ENCODE assay signal across 8 mouse cellular contexts in genomic region chr17:35235614-35236389, GRCm38 (mm10). TPM values are rescaled to one million over a fixed set of nuclear protein-coding genes. Genes with fewer than 3 reads are reported as not detected.
A peak's percentile ranks its signal among the peaks of the same experiment; 100 is the strongest.
DNase-seq lines count a peak whose midpoint lies in the region; ATAC-seq and TF ChIP-seq lines count a peak whose summit lies in the region.

Gene Nfkbil1, minus strand, starts transcription at chr17:35235792.

- H3K27ac ChIP-seq in heart, embryonic 12.5 days (ENCODE audit: poor library complexity, severe bottlenecking), result peak within 1 kb of the TSS; percentile 96
- peak within 1 kb of the TSS; percentile 94 for H3K27ac ChIP-seq in kidney, postnatal 0 days
- H3K27ac ChIP-seq in liver, embryonic 11.5 days (ENCODE audit: low read depth, low read length), result peak within 1 kb of the TSS; percentile 95
- peak within 1 kb of the TSS; percentile 98 for H3K27ac ChIP-seq in stomach, embryonic 14.5 days (ENCODE audit: low read length)

- no peak for TF ChIP-seq CTCF in kidney, postnatal 0 days (IDR thresholded peaks at IDR 0.05; ENCODE audit: low read depth)

- H3K4me3 ChIP-seq in heart, embryonic 12.5 days, result peak within 1 kb of the TSS; percentile 70
- peak within 1 kb of the TSS; percentile 56 for H3K4me3 ChIP-seq in kidney, postnatal 0 days (replicated peaks; ENCODE audit: low read depth, low read length)
- peak within 1 kb of the TSS; percentile 71 for H3K4me3 ChIP-seq in liver, embryonic 11.5 days (ENCODE audit: low read depth, low read length)
- H3K4me3 ChIP-seq in stomach, embryonic 14.5 days (ENCODE audit: low read depth, low read length), result peak within 1 kb of the TSS; percentile 51

- peak; percentile 93 for DNase-seq in CD4-positive helper T cell, adult 2 months (ENCODE audit: low read depth, low spot score)
- DNase-seq in brain, embryonic 18.5 days (ENCODE audit: low read depth, low spot score), result peak; percentile 93
- peak; percentile 99 for DNase-seq in kidney, postnatal 0 days (ENCODE audit: low spot score)
- peak; percentile 84 for DNase-seq in liver, embryonic 11.5 days (ENCODE audit: low spot score)
- peak; percentile 90 for DNase-seq in naive thymus-derived CD4-positive, alpha-beta T cell, adult 2 months (ENCODE audit: low read depth)

- no peaks in the 10 kb centered on the region for H3K27me3 ChIP-seq in heart, embryonic 12.5 days (replicated peaks)
- H3K27me3 ChIP-seq in kidney, postnatal 0 days (ENCODE audit: insufficient read depth, low read length), result no peaks in the 10 kb centered on the region
- no peaks in the 10 kb centered on the region for H3K27me3 ChIP-seq in liver, embryonic 11.5 days (replicated peaks; ENCODE audit: control insufficient read depth, insufficient read depth, low read length)
- no peaks in the 10 kb centered on the region for H3K27me3 ChIP-seq in stomach, embryonic 14.5 days (ENCODE audit: control insufficient read depth, insufficient read depth, low read length)

- peak; percentile 70 for ATAC-seq in erythroid progenitor cell, adult 5-6 weeks (replicated peaks; ENCODE audit: low FRiP score, poor library complexity, severe bottlenecking)
- peak; percentile 86 for ATAC-seq in heart, embryonic 12.5 days (ENCODE audit: insufficient number of reproducible peaks, low FRiP score)
- ATAC-seq in kidney, postnatal 0 days (replicated peaks; ENCODE audit: low FRiP score, low read depth), result peak; percentile 77
- ATAC-seq in liver, embryonic 11.5 days (replicated peaks; ENCODE audit: low FRiP score), result peak; percentile 83
- peak; percentile 88 for ATAC-seq in stomach, embryonic 14.5 days (ENCODE audit: insufficient number of reproducible peaks, insufficient read depth, low FRiP score, low read depth)

- no peaks in the 10 kb centered on the region for H3K9me3 ChIP-seq in heart, embryonic 12.5 days (replicated peaks)
- no peaks in the 10 kb centered on the region for H3K9me3 ChIP-seq in kidney, postnatal 0 days (replicated peaks; ENCODE audit: low read length)
- no peaks in the 10 kb centered on the region for H3K9me3 ChIP-seq in liver, embryonic 11.5 days (ENCODE audit: control insufficient read depth, low read length)
- H3K9me3 ChIP-seq in stomach, embryonic 14.5 days (ENCODE audit: control insufficient read depth, low read depth, low read length), result no peaks in the 10 kb centered on the region

- H3K4me1 ChIP-seq in heart, embryonic 12.5 days (replicated peaks), result peaks cover 41% of the 10 kb centered on the region
- H3K4me1 ChIP-seq in kidney, postnatal 0 days (replicated peaks; ENCODE audit: insufficient read depth, low read length), result peaks cover 27% of the 10 kb centered on the region
- peaks cover 25% of the 10 kb centered on the region for H3K4me1 ChIP-seq in liver, embryonic 11.5 days (replicated peaks; ENCODE audit: control insufficient read depth, insufficient read depth, low read length)
- H3K4me1 ChIP-seq in stomach, embryonic 14.5 days (ENCODE audit: control insufficient read depth, insufficient read depth, low read length), result peaks cover 35% of the 10 kb centered on the region

- peak within 1 kb of the TSS; percentile 96 for H3K9ac ChIP-seq in heart, embryonic 12.5 days
- peak within 1 kb of the TSS; percentile 85 for H3K9ac ChIP-seq in kidney, postnatal 0 days (ENCODE audit: low read depth, low read length)
- H3K9ac ChIP-seq in liver, embryonic 11.5 days (ENCODE audit: low read depth, low read length), result peak within 1 kb of the TSS; percentile 88
- H3K9ac ChIP-seq in stomach, embryonic 14.5 days (replicated peaks; ENCODE audit: low read depth, low read length), result peak within 1 kb of the TSS; percentile 81

- H3K4me2 ChIP-seq in heart, embryonic 12.5 days, result peak within 1 kb of the TSS; percentile 89
- H3K4me2 ChIP-seq in kidney, postnatal 0 days (ENCODE audit: low read length), result peak within 1 kb of the TSS; percentile 78
- peak within 1 kb of the TSS; percentile 79 for H3K4me2 ChIP-seq in liver, embryonic 11.5 days
- peak within 1 kb of the TSS; percentile 74 for H3K4me2 ChIP-seq in stomach, embryonic 14.5 days (replicated peaks; ENCODE audit: low read depth, low read length)

- peaks cover 11% of the 10 kb centered on the region for H3K36me3 ChIP-seq in heart, embryonic 12.5 days
- peaks cover 5% of the 10 kb centered on the region; the same call in 1 of the 2 replicates for H3K36me3 ChIP-seq in kidney, postnatal 0 days (ENCODE audit: insufficient read depth, low read length)
- peaks cover 12% of the 10 kb centered on the region; the same call in 1 of the 2 replicates for H3K36me3 ChIP-seq in liver, embryonic 11.5 days (ENCODE audit: control insufficient read depth, insufficient read depth, low read length)
- H3K36me3 ChIP-seq in stomach, embryonic 14.5 days (ENCODE audit: control insufficient read depth, insufficient read depth, low read length), result peaks cover 7% of the 10 kb centered on the region; the same call in 1 of the 2 replicates

- WGBS in heart, embryonic 12.5 days, result under 1% methylated on average over 35 of the region's 35 CpGs
- WGBS in kidney, postnatal 0 days, result under 1% methylated on average over 35 of the region's 35 CpGs
- WGBS in liver, embryonic 11.5 days, result under 1% methylated on average over 35 of the region's 35 CpGs
- under 1% methylated on average over 35 of the region's 35 CpGs for WGBS in stomach, embryonic 14.5 days

RNA-seq across cellular contexts. Expression of gene Nfkbil1, which starts in this region (rescaled TPM):
- total RNA-seq in erythroid progenitor cell, adult 5-6 weeks (2015; ENCODE audit: low replicate concordance), result 0.84 and 1.1 TPM in 2 replicates
- 3.0 TPM in 1 of 2 replicates, not detected in the other for total RNA-seq in erythroid progenitor cell, adult 5-6 weeks (2017; ENCODE audit: low replicate concordance)
- 9.0 and 9.8 TPM in 2 replicates for polyA plus RNA-seq in heart, embryonic 12.5 days (2016; fragmentation: Nextera tagmentation; extraction: Ambion mirVana)
- polyA plus RNA-seq in kidney, postnatal 0 days (2015; fragmentation: Nextera tagmentation; extraction: Ambion mirVana), result 11.7 and 14.5 TPM in 2 replicates
- 4.6 and 5.4 TPM in 2 replicates for polyA plus RNA-seq in liver, embryonic 11.5 days (2014; fragmentation: Nextera tagmentation; extraction: Ambion mirVana)
- polyA plus RNA-seq in stomach, embryonic 14.5 days (2014; fragmentation: Nextera tagmentation; extraction: Ambion mirVana), result 3.5 and 3.8 TPM in 2 replicates

Comparison
In these comparisons a context has a peak if more than half of its experiments do, and no peak if none do; other contexts are left out.
1. Peak in every context shown above with its lines: DNase-seq, ATAC-seq, H3K4me3 ChIP-seq and H3K27ac ChIP-seq.